Mouse (Mus musculus): Measurements from ENCODE around the gene Micall1. TPM values are rescaled to one million over a fixed set of nuclear protein-coding genes. Genes with fewer than 3 reads are reported as not detected.

Micall1 gene
- polyA plus RNA-seq, 1 experiment = 75.8 TPM

- Histone ChIP-seq H3K36me3 (ENCODE audit: control insufficient read depth, insufficient read depth, low read length) (no peaks in the 10 kb centered on the region; the same call in 1 of the 2 replicates), H3K4me1 (ENCODE audit: control insufficient read depth, insufficient read depth, low read length) (peaks cover 8% of the 10 kb centered on the region), H3K27ac (ENCODE audit: control insufficient read depth, insufficient read depth, low read depth, low read length) (no peak overlapping the region), H3K4me3 (ENCODE audit: control insufficient read depth, low read depth, low read length) (no peak overlapping the region), H3K27me3 (ENCODE audit: control insufficient read depth, insufficient read depth, low read length) (no peaks in the 10 kb centered on the region)
- TF ChIP-seq CTCF (IDR thresholded peaks at IDR 0.05; ENCODE audit: control insufficient read depth, insufficient read depth, insufficient replicate concordance, low read depth, low read length) (no peak), POLR2A (IDR thresholded peaks at IDR 0.05; ENCODE audit: control insufficient read depth, low read depth, low read length) (no peak)
Measured at GRCm38 (mm10) chr15:79129311-79129710, 20.6 kb downstream of the Micall1 start.

GRCm38 (mm10) chr15:79130782-79131181 is 22.1 kb downstream of the Micall1 start:
- H3K4me3 ChIP-seq (ENCODE audit: control insufficient read depth, low read depth, low read length) = no peak overlapping the region
- H3K36me3 ChIP-seq (ENCODE audit: control insufficient read depth, insufficient read depth, low read length) = no peaks in the 10 kb centered on the region
- no peak overlapping the region for H3K27ac ChIP-seq (ENCODE audit: control insufficient read depth, insufficient read depth, low read depth, low read length)
- no peaks in the 10 kb centered on the region for H3K27me3 ChIP-seq (ENCODE audit: control insufficient read depth, insufficient read depth, low read length)
- H3K4me1 ChIP-seq (ENCODE audit: control insufficient read depth, insufficient read depth, low read length) = peaks cover 8% of the 10 kb centered on the region
- TF ChIP-seq POLR2A (IDR thresholded peaks at IDR 0.05; ENCODE audit: control insufficient read depth, low read depth, low read length) (no peak), CTCF (IDR thresholded peaks at IDR 0.05; ENCODE audit: control insufficient read depth, insufficient read depth, insufficient replicate concordance, low read depth, low read length) (no peak)

GRCm38 (mm10) chr15:79131442-79131841 is 22.7 kb downstream of the Micall1 start:
- TF ChIP-seq POLR2A (IDR thresholded peaks at IDR 0.05; ENCODE audit: control insufficient read depth, low read depth, low read length) (no peak), CTCF (IDR thresholded peaks at IDR 0.05; ENCODE audit: control insufficient read depth, insufficient read depth, insufficient replicate concordance, low read depth, low read length) (no peak)
- Histone ChIP-seq H3K4me1 (ENCODE audit: control insufficient read depth, insufficient read depth, low read length) (peaks cover 8% of the 10 kb centered on the region), H3K27me3 (ENCODE audit: control insufficient read depth, insufficient read depth, low read length) (no peaks in the 10 kb centered on the region), H3K4me3 (ENCODE audit: control insufficient read depth, low read depth, low read length) (no peak overlapping the region), H3K27ac (ENCODE audit: control insufficient read depth, insufficient read depth, low read depth, low read length) (peak overlapping the region; percentile 22), H3K36me3 (ENCODE audit: control insufficient read depth, insufficient read depth, low read length) (no peaks in the 10 kb centered on the region)

GRCm38 (mm10) chr15:79133191-79133661 is 24.5 kb downstream of the Micall1 start:
- Histone ChIP-seq H3K4me3 (ENCODE audit: control insufficient read depth, low read depth, low read length) (no peak overlapping the region), H3K27me3 (ENCODE audit: control insufficient read depth, insufficient read depth, low read length) (no peaks in the 10 kb centered on the region), H3K36me3 (ENCODE audit: control insufficient read depth, insufficient read depth, low read length) (no peaks in the 10 kb centered on the region; the same call in 1 of the 2 replicates), H3K27ac (ENCODE audit: control insufficient read depth, insufficient read depth, low read depth, low read length) (no peak overlapping the region), H3K4me1 (ENCODE audit: control insufficient read depth, insufficient read depth, low read length) (peaks cover 8% of the 10 kb centered on the region)
- no peak for TF ChIP-seq POLR2A (IDR thresholded peaks at IDR 0.05; ENCODE audit: control insufficient read depth, low read depth, low read length)
- TF ChIP-seq CTCF (IDR thresholded peaks at IDR 0.05; ENCODE audit: control insufficient read depth, insufficient read depth, insufficient replicate concordance, low read depth, low read length) = no peak

- TF ChIP-seq POLR2A (IDR thresholded peaks at IDR 0.05; ENCODE audit: control insufficient read depth, low read depth, low read length) (no peak), CTCF (IDR thresholded peaks at IDR 0.05; ENCODE audit: control insufficient read depth, insufficient read depth, insufficient replicate concordance, low read depth, low read length) (no peak)
- Histone ChIP-seq H3K27me3 (ENCODE audit: control insufficient read depth, insufficient read depth, low read length) (no peaks in the 10 kb centered on the region), H3K27ac (ENCODE audit: control insufficient read depth, insufficient read depth, low read depth, low read length) (no peak overlapping the region), H3K4me3 (ENCODE audit: control insufficient read depth, low read depth, low read length) (no peak overlapping the region), H3K36me3 (ENCODE audit: control insufficient read depth, insufficient read depth, low read length) (no peaks in the 10 kb centered on the region; the same call in 1 of the 2 replicates), H3K4me1 (ENCODE audit: control insufficient read depth, insufficient read depth, low read length) (peaks cover 8% of the 10 kb centered on the region)
Measured at GRCm38 (mm10) chr15:79134496-79135270, 26.0 kb downstream of the Micall1 start.

- H3K27me3 ChIP-seq (ENCODE audit: control insufficient read depth, insufficient read depth, low read length) = no peaks in the 10 kb centered on the region
- H3K4me3 ChIP-seq (ENCODE audit: control insufficient read depth, low read depth, low read length) = no peak overlapping the region
- no peaks in the 10 kb centered on the region; the same call in 1 of the 2 replicates for H3K36me3 ChIP-seq (ENCODE audit: control insufficient read depth, insufficient read depth, low read length)
- no peak for TF ChIP-seq CTCF (IDR thresholded peaks at IDR 0.05; ENCODE audit: control insufficient read depth, insufficient read depth, insufficient replicate concordance, low read depth, low read length)
- no peak for TF ChIP-seq POLR2A (IDR thresholded peaks at IDR 0.05; ENCODE audit: control insufficient read depth, low read depth, low read length)
- peaks cover 6% of the 10 kb centered on the region for H3K4me1 ChIP-seq (ENCODE audit: control insufficient read depth, insufficient read depth, low read length)
- H3K27ac ChIP-seq (ENCODE audit: control insufficient read depth, insufficient read depth, low read depth, low read length) = no peak overlapping the region
Measured at GRCm38 (mm10) chr15:79135332-79135731, 26.6 kb downstream of the Micall1 start.

- Histone ChIP-seq H3K27ac (ENCODE audit: control insufficient read depth, insufficient read depth, low read depth, low read length) (no peak overlapping the region; the same call in 1 of the 2 replicates), H3K27me3 (ENCODE audit: control insufficient read depth, insufficient read depth, low read length) (no peaks in the 10 kb centered on the region), H3K4me1 (ENCODE audit: control insufficient read depth, insufficient read depth, low read length) (peaks cover 4% of the 10 kb centered on the region), H3K4me3 (ENCODE audit: control insufficient read depth, low read depth, low read length) (no peak overlapping the region), H3K36me3 (ENCODE audit: control insufficient read depth, insufficient read depth, low read length) (no peaks in the 10 kb centered on the region; the same call in 1 of the 2 replicates)
- TF ChIP-seq CTCF (IDR thresholded peaks at IDR 0.05; ENCODE audit: control insufficient read depth, insufficient read depth, insufficient replicate concordance, low read depth, low read length) (no peak; the same call in 1 of the 2 replicates), POLR2A (IDR thresholded peaks at IDR 0.05; ENCODE audit: control insufficient read depth, low read depth, low read length) (no peak; the same call in 1 of the 2 replicates)
Measured at GRCm38 (mm10) chr15:79135783-79136575, 27.3 kb downstream of the Micall1 start.

Measured in testis, adult 2 months (tissue).